Mouse (Mus musculus): Measurements from ENCODE around the gene Dis3l. TPM values are rescaled to one million over a fixed set of nuclear protein-coding genes. Genes with fewer than 3 reads are reported as not detected.

Dis3l gene
- polyA plus RNA-seq, 1 experiment from 2014 or later: 20.3 TPM

GRCm38 (mm10) chr9:64361231-64361950 lies 20.3 kb upstream of the Dis3l start:
- H3K36me3 ChIP-seq (ENCODE audit: control insufficient read depth, insufficient read depth, low read length): no peaks in the 10 kb centered on the region
- 89% methylated on average over 9 of the region's 9 CpGs for WGBS
- no peak overlapping the region for H3K9ac ChIP-seq (ENCODE audit: low read depth, low read length)
- ATAC-seq: no peak
- H3K9me3 ChIP-seq (ENCODE audit: control insufficient read depth, low read length): no peaks in the 10 kb centered on the region
- H3K27ac ChIP-seq (ENCODE audit: low read length): no peak overlapping the region
- no peak overlapping the region for H3K4me2 ChIP-seq (ENCODE audit: low read depth, low read length)
- no peak overlapping the region for H3K4me3 ChIP-seq (ENCODE audit: low read length)
- H3K4me1 ChIP-seq (ENCODE audit: control insufficient read depth, insufficient read depth, low read length): no peaks in the 10 kb centered on the region
- no peaks in the 10 kb centered on the region for H3K27me3 ChIP-seq (replicated peaks; ENCODE audit: control insufficient read depth, insufficient read depth, low read length)

DNA sequence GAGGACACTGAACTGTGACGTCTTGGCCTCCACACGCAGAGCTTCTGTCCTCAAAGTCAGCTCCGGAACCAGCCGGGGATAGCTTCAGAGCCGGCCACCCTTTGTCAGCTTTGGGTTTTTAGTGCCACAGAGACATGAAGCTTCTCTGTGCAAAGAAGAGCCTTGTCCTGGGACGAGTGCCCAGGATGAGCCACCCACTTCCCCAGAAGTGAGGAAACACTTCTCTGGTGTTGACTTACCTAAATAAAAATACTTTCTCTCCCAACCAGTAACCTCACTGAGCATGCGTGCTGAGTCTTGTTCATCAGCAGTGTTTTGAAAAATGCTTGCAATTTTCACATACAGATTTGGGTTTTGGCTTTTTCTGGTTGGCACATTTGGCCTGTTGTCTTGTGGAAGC lies 14.5 kb upstream of the Dis3l start:
- Histone ChIP-seq H3K4me2 (ENCODE audit: low read depth, low read length) (no peak overlapping the region), H3K36me3 (ENCODE audit: control insufficient read depth, insufficient read depth, low read length) (no peaks in the 10 kb centered on the region), H3K27ac (ENCODE audit: low read length) (no peak overlapping the region), H3K4me1 (ENCODE audit: control insufficient read depth, insufficient read depth, low read length) (no peaks in the 10 kb centered on the region), H3K4me3 (ENCODE audit: low read length) (no peak overlapping the region), H3K9ac (ENCODE audit: low read depth, low read length) (no peak overlapping the region), H3K9me3 (ENCODE audit: control insufficient read depth, low read length) (no peaks in the 10 kb centered on the region), H3K27me3 (replicated peaks; ENCODE audit: control insufficient read depth, insufficient read depth, low read length) (no peaks in the 10 kb centered on the region)
- no peak for ATAC-seq
- WGBS: 89% methylated on average over 7 of the region's 7 CpGs

DNA sequence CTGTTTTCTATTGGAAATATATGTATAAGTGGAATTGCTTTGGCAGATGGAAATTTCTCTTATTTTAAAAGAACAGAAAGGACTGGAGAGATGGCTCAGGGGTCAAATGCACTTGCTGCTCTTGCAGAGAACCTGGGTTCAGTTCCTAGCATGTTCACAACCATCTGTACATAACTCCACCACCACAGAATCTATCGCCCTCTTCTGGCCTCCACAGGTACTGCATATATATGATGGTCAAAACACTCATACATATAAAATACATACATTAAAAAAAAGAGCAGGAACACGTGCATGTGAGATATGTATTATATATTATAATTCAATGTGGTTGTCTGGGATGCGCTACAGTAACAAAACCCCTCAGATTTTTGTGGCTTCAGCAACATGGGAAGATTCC lies 10.1 kb upstream of the Dis3l start:
- H3K36me3 ChIP-seq (ENCODE audit: control insufficient read depth, insufficient read depth, low read length): no peaks in the 10 kb centered on the region
- H3K27me3 ChIP-seq (replicated peaks; ENCODE audit: control insufficient read depth, insufficient read depth, low read length): no peaks in the 10 kb centered on the region
- no peaks in the 10 kb centered on the region for H3K4me1 ChIP-seq (ENCODE audit: control insufficient read depth, insufficient read depth, low read length)
- ATAC-seq: no peak
- no peak overlapping the region for H3K4me2 ChIP-seq (ENCODE audit: low read depth, low read length)
- no peaks in the 10 kb centered on the region for H3K9me3 ChIP-seq (ENCODE audit: control insufficient read depth, low read length)
- no peak overlapping the region for H3K4me3 ChIP-seq (ENCODE audit: low read length)
- 41% methylated on average over 3 of the region's 3 CpGs for WGBS
- H3K9ac ChIP-seq (ENCODE audit: low read depth, low read length): no peak overlapping the region
- H3K27ac ChIP-seq (ENCODE audit: low read length): no peak overlapping the region

DNA sequence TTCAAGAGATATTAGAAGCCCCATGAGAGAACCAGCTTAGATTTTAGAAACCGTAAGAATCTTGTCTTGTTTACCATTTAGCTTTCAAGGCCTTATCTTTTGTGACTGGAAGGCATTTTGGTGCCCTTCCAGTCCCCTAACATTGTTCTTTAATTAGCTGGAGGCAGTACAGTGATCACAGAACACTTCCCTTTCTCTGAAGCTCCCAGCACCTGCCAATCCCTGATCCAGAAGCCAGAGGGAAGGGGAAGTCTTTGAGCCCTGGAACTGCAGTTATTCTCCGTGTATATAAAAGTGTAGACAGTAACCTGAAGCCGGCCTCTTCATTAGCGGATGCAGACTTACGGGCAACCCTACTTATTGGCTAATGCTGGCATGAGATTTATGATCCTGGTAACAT lies 8.4 kb upstream of the Dis3l start:
- Histone ChIP-seq H3K4me2 (ENCODE audit: low read depth, low read length) (no peak overlapping the region), H3K9me3 (ENCODE audit: control insufficient read depth, low read length) (no peaks in the 10 kb centered on the region), H3K4me3 (ENCODE audit: low read length) (no peak overlapping the region), H3K27ac (ENCODE audit: low read length) (no peak overlapping the region), H3K9ac (ENCODE audit: low read depth, low read length) (no peak overlapping the region), H3K27me3 (replicated peaks; ENCODE audit: control insufficient read depth, insufficient read depth, low read length) (no peaks in the 10 kb centered on the region), H3K36me3 (ENCODE audit: control insufficient read depth, insufficient read depth, low read length) (no peaks in the 10 kb centered on the region), H3K4me1 (ENCODE audit: control insufficient read depth, insufficient read depth, low read length) (no peaks in the 10 kb centered on the region)
- ATAC-seq: no peak
- WGBS: 50% methylated on average over 5 of the region's 5 CpGs

DNA sequence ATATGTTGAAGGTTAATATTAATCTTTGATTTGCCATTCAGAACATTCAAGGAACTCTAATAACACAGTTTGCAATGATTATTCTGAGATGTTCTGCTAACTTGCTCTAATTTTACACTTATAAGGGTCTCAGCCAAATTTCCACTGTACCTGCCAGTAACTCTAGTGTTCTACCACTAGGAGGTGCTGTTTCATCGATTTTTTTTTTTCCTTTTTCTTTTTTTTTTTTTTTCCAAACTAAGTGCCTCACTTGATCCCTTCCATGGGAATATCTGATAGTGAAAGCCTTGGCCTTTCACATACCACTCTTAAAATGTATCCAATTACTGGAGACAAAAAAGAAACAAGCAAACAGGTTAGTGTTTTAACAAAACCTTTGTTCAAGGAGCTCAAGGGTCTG lies 6.3 kb upstream of the Dis3l start:
- 0% methylated on average over 1 of the region's 1 CpGs for WGBS

GRCm38 (mm10) chr9:64345931-64346330 lies 4.8 kb upstream of the Dis3l start:
- Histone ChIP-seq H3K27ac (ENCODE audit: low read length) (no peak overlapping the region), H3K36me3 (ENCODE audit: control insufficient read depth, insufficient read depth, low read length) (no peaks in the 10 kb centered on the region), H3K27me3 (replicated peaks; ENCODE audit: control insufficient read depth, insufficient read depth, low read length) (no peaks in the 10 kb centered on the region), H3K4me2 (ENCODE audit: low read depth, low read length) (no peak overlapping the region), H3K9me3 (ENCODE audit: control insufficient read depth, low read length) (no peaks in the 10 kb centered on the region), H3K4me3 (ENCODE audit: low read length) (no peak overlapping the region), H3K9ac (ENCODE audit: low read depth, low read length) (no peak overlapping the region), H3K4me1 (ENCODE audit: control insufficient read depth, insufficient read depth, low read length) (no peaks in the 10 kb centered on the region)
- no peak for ATAC-seq
- 57% methylated on average over 5 of the region's 5 CpGs for WGBS

More for the DNA sequence above, 6.3 kb upstream of the Dis3l start:
- Histone ChIP-seq H3K27ac (ENCODE audit: low read length) (no peak overlapping the region), H3K36me3 (ENCODE audit: control insufficient read depth, insufficient read depth, low read length) (no peaks in the 10 kb centered on the region), H3K4me3 (ENCODE audit: low read length) (no peak overlapping the region), H3K4me2 (ENCODE audit: low read depth, low read length) (no peak overlapping the region), H3K4me1 (ENCODE audit: control insufficient read depth, insufficient read depth, low read length) (no peaks in the 10 kb centered on the region), H3K27me3 (replicated peaks; ENCODE audit: control insufficient read depth, insufficient read depth, low read length) (no peaks in the 10 kb centered on the region), H3K9ac (ENCODE audit: low read depth, low read length) (no peak overlapping the region), H3K9me3 (ENCODE audit: control insufficient read depth, low read length) (no peaks in the 10 kb centered on the region)
- ATAC-seq: no peak

DNA sequence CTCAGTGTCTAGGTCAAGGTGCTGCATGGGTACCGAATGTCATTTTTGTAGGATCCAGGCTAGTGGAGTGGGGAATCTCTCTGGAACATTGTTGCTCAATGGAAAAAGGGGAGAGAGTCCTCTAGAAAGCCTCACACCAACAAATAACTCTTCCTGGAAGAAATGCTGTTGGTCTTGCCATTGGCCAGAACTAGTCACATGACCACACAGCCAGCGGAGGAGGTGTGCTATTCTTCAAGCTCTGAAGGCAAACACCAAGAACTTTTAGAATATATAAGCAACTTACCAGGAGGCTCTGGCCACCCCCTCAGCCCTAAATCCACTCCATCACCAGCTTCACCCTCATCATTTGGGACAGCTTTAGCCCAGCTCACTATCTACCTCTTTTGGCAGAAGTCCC lies 2.6 kb upstream of the Dis3l start:
- Histone ChIP-seq H3K9me3 (ENCODE audit: control insufficient read depth, low read length) (no peaks in the 10 kb centered on the region), H3K4me1 (ENCODE audit: control insufficient read depth, insufficient read depth, low read length) (peaks cover 5% of the 10 kb centered on the region; the same call in 1 of the 2 replicates), H3K9ac (ENCODE audit: low read depth, low read length) (no peak overlapping the region), H3K4me2 (ENCODE audit: low read depth, low read length) (no peak overlapping the region), H3K27ac (ENCODE audit: low read length) (no peak overlapping the region), H3K36me3 (ENCODE audit: control insufficient read depth, insufficient read depth, low read length) (no peaks in the 10 kb centered on the region), H3K27me3 (replicated peaks; ENCODE audit: control insufficient read depth, insufficient read depth, low read length) (no peaks in the 10 kb centered on the region), H3K4me3 (ENCODE audit: low read length) (no peak overlapping the region)
- 92% methylated on average over 2 of the region's 2 CpGs for WGBS
- no peak for ATAC-seq

- Histone ChIP-seq H3K4me3 (ENCODE audit: low read length) (peak overlapping the region; percentile 72), H3K4me1 (ENCODE audit: control insufficient read depth, insufficient read depth, low read length) (peaks cover 5% of the 10 kb centered on the region; the same call in 1 of the 2 replicates), H3K9me3 (ENCODE audit: control insufficient read depth, low read length) (no peaks in the 10 kb centered on the region), H3K9ac (ENCODE audit: low read depth, low read length) (no peak overlapping the region), H3K36me3 (ENCODE audit: control insufficient read depth, insufficient read depth, low read length) (no peaks in the 10 kb centered on the region), H3K27ac (ENCODE audit: low read length) (no peak overlapping the region; the same call in 1 of the 2 replicates), H3K4me2 (ENCODE audit: low read depth, low read length) (peak overlapping the region; percentile 90; the same call in 1 of the 2 replicates), H3K27me3 (replicated peaks; ENCODE audit: control insufficient read depth, insufficient read depth, low read length) (no peaks in the 10 kb centered on the region)
- 73% methylated on average over 8 of the region's 8 CpGs for WGBS
- ATAC-seq: no peak
Observed at GRCm38 (mm10) chr9:64341671-64342070, 583 bp upstream of the Dis3l start.

DNA sequence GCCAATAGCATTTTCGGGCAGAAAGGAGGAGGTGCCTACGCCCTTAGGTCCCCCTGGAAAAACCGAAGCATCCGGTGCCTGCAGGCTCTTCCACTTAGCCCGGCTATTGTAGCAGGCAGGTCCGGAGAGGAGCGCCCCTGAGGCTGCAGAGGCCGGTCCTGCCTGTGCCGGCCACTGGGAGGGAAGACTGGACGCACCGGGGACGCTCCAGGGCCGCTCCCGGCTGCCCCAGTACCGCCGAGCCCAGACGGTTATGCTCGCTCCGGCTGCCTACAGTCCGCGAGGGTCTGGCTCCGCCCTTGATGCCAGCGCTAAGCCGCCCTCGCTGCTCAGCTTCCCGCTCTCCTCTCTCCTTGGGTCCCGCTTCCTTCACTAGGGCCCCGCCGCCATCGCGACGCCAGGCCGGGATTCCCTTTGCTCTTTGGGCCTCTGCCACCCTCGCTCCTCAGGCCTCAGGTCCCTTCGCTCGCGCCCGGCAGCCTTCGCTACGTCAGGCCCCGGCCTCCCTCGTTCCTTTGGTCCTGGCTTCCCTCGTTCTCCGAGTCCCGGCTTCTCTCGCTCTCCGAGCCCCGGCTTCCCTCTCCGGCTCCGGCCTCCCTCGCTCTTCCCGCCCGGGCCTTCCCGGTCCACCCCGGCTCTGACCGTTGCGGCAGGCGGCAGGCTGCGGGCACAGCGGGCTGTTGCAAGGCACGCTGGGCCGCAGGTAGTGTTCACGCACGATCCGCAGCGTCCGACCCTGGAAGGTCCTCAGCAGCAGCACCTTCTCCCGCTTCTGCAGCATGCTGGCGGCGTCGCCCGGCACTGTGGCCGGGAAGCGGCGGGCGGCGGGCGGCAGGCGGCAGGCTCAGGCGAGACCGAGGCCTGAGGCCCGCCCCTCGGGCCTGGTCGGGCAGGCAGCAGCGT lies 486 bp downstream of the Dis3l start:
- H3K27ac ChIP-seq (ENCODE audit: low read length): peak overlapping the region; percentile 98
- peak overlapping the region; percentile 72 for H3K4me3 ChIP-seq (ENCODE audit: low read length)
- peak overlapping the region; percentile 90 for H3K4me2 ChIP-seq (ENCODE audit: low read depth, low read length)
- peak overlapping the region; percentile 99 for H3K9ac ChIP-seq (ENCODE audit: low read depth, low read length)
- no peaks in the 10 kb centered on the region for H3K27me3 ChIP-seq (replicated peaks; ENCODE audit: control insufficient read depth, insufficient read depth, low read length)
- WGBS: under 1% methylated on average over 85 of the region's 85 CpGs
- H3K36me3 ChIP-seq (ENCODE audit: control insufficient read depth, insufficient read depth, low read length): peaks cover 3% of the 10 kb centered on the region; the same call in 1 of the 2 replicates
- H3K9me3 ChIP-seq (ENCODE audit: control insufficient read depth, low read length): no peaks in the 10 kb centered on the region
- peaks cover 5% of the 10 kb centered on the region; the same call in 1 of the 2 replicates for H3K4me1 ChIP-seq (ENCODE audit: control insufficient read depth, insufficient read depth, low read length)
- ATAC-seq: peak; percentile 92
